Mouse (Mus musculus): ENCODE measurements at regions not wholly inside any gene's neighbourhood (a gene's known extent, or its start where the extent isn't known, plus 50 kb on each side); places are given as distances from the start of the nearest gene placed in this dataset.

- WGBS: 9% methylated on average over 13 of the region's 13 CpGs
- Histone ChIP-seq H3K36me3 (ENCODE audit: insufficient read depth, low read length) (no peaks in the 10 kb centered on the region), H3K9ac (ENCODE audit: low read depth, low read length) (no peak overlapping the region), H3K4me1 (replicated peaks; ENCODE audit: insufficient read depth, low read length) (no peaks in the 10 kb centered on the region), H3K27ac (no peak overlapping the region), H3K4me3 (replicated peaks; ENCODE audit: low read depth, low read length) (no peak overlapping the region), H3K9me3 (replicated peaks; ENCODE audit: low read length) (no peaks in the 10 kb centered on the region), H3K4me2 (ENCODE audit: low read length) (peak overlapping the region; percentile 27), H3K27me3 (ENCODE audit: insufficient read depth, low read length) (no peaks in the 10 kb centered on the region)
- peak; percentile 74 for ATAC-seq (replicated peaks; ENCODE audit: low FRiP score, low read depth)
- no peak for TF ChIP-seq CTCF (IDR thresholded peaks at IDR 0.05; ENCODE audit: low read depth)
- peak; percentile 82 for DNase-seq (ENCODE audit: low spot score)
Observed at GRCm38 (mm10) chr4:153542631-153543031, 60.0 kb upstream of the Ajap1 start.

- ATAC-seq (replicated peaks; ENCODE audit: low FRiP score, low read depth): peak; percentile 54; the same call in 1 of the 2 replicates
- no peak for DNase-seq (ENCODE audit: low spot score)
- Histone ChIP-seq H3K4me1 (replicated peaks; ENCODE audit: insufficient read depth, low read length) (no peaks in the 10 kb centered on the region), H3K9ac (ENCODE audit: low read depth, low read length) (no peak overlapping the region), H3K4me3 (replicated peaks; ENCODE audit: low read depth, low read length) (no peak overlapping the region), H3K27ac (no peak overlapping the region), H3K27me3 (ENCODE audit: insufficient read depth, low read length) (no peaks in the 10 kb centered on the region), H3K36me3 (ENCODE audit: insufficient read depth, low read length) (no peaks in the 10 kb centered on the region), H3K9me3 (replicated peaks; ENCODE audit: low read length) (no peaks in the 10 kb centered on the region), H3K4me2 (ENCODE audit: low read length) (no peak overlapping the region)
- TF ChIP-seq CTCF (IDR thresholded peaks at IDR 0.05; ENCODE audit: low read depth): no peak
- 49% methylated on average over 24 of the region's 24 CpGs for WGBS
Observed at GRCm38 (mm10) chr4:153543900-153544648, 61.5 kb upstream of the Ajap1 start.

- 89% methylated on average over 7 of the region's 7 CpGs for WGBS
- H3K27me3 ChIP-seq (ENCODE audit: insufficient read depth, low read length): no peaks in the 10 kb centered on the region
- H3K4me3 ChIP-seq (replicated peaks; ENCODE audit: low read depth, low read length): no peak overlapping the region
- no peak overlapping the region for H3K9ac ChIP-seq (ENCODE audit: low read depth, low read length)
- H3K4me1 ChIP-seq (replicated peaks; ENCODE audit: insufficient read depth, low read length): no peaks in the 10 kb centered on the region
- no peak for TF ChIP-seq CTCF (IDR thresholded peaks at IDR 0.05; ENCODE audit: low read depth)
- no peak overlapping the region for H3K4me2 ChIP-seq (ENCODE audit: low read length)
- H3K27ac ChIP-seq: no peak overlapping the region
- H3K36me3 ChIP-seq (ENCODE audit: insufficient read depth, low read length): no peaks in the 10 kb centered on the region
- DNase-seq (ENCODE audit: low spot score) (no peak), ATAC-seq (replicated peaks; ENCODE audit: low FRiP score, low read depth) (no peak)
- no peaks in the 10 kb centered on the region for H3K9me3 ChIP-seq (replicated peaks; ENCODE audit: low read length)
Observed at GRCm38 (mm10) chr4:153546709-153547108, 64.1 kb upstream of the Ajap1 start.

- no peaks in the 10 kb centered on the region for H3K9me3 ChIP-seq (replicated peaks; ENCODE audit: low read length)
- H3K27ac ChIP-seq: no peak overlapping the region
- DNase-seq (ENCODE audit: low spot score) (no peak), ATAC-seq (replicated peaks; ENCODE audit: low FRiP score, low read depth) (no peak)
- no peak for TF ChIP-seq CTCF (IDR thresholded peaks at IDR 0.05; ENCODE audit: low read depth)
- H3K9ac ChIP-seq (ENCODE audit: low read depth, low read length): no peak overlapping the region
- H3K4me2 ChIP-seq (ENCODE audit: low read length): no peak overlapping the region
- no peaks in the 10 kb centered on the region for H3K27me3 ChIP-seq (ENCODE audit: insufficient read depth, low read length)
- no peaks in the 10 kb centered on the region for H3K4me1 ChIP-seq (replicated peaks; ENCODE audit: insufficient read depth, low read length)
- no peak overlapping the region for H3K4me3 ChIP-seq (replicated peaks; ENCODE audit: low read depth, low read length)
- H3K36me3 ChIP-seq (ENCODE audit: insufficient read depth, low read length): no peaks in the 10 kb centered on the region
- 86% methylated on average over 5 of the region's 5 CpGs for WGBS
Observed at GRCm38 (mm10) chr4:153547111-153547510, 64.5 kb upstream of the Ajap1 start.

DNA sequence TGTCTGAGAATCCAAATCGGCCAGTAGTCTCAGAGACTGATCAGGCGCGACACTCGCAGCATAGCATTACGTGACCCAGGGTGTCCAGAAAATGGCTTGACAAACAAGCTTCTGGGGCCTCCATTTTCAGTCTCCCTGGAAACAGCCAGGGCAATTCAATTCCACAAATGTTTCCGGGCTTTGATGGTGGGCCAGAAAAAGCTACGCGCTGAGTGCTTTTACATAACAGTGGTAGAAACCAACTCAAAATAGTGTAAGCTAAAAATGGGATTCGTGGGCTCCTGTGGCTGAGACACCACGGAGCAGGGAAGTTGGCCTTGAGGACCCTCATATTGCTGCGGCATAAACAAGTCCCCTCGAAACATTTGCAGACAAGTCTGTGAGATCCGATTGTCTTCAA, 65.3 kb upstream of the Ajap1 start:
- TF ChIP-seq CTCF (IDR thresholded peaks at IDR 0.05; ENCODE audit: low read depth): no peak
- no peak overlapping the region for H3K9ac ChIP-seq (ENCODE audit: low read depth, low read length)
- no peak overlapping the region for H3K4me2 ChIP-seq (ENCODE audit: low read length)
- WGBS: 67% methylated on average over 13 of the region's 13 CpGs
- H3K27ac ChIP-seq: no peak overlapping the region
- no peaks in the 10 kb centered on the region for H3K4me1 ChIP-seq (replicated peaks; ENCODE audit: insufficient read depth, low read length)
- no peaks in the 10 kb centered on the region for H3K27me3 ChIP-seq (ENCODE audit: insufficient read depth, low read length)
- no peaks in the 10 kb centered on the region for H3K9me3 ChIP-seq (replicated peaks; ENCODE audit: low read length)
- DNase-seq (ENCODE audit: low spot score) (no peak), ATAC-seq (replicated peaks; ENCODE audit: low FRiP score, low read depth) (no peak)
- H3K36me3 ChIP-seq (ENCODE audit: insufficient read depth, low read length): no peaks in the 10 kb centered on the region
- no peak overlapping the region for H3K4me3 ChIP-seq (replicated peaks; ENCODE audit: low read depth, low read length)

DNA sequence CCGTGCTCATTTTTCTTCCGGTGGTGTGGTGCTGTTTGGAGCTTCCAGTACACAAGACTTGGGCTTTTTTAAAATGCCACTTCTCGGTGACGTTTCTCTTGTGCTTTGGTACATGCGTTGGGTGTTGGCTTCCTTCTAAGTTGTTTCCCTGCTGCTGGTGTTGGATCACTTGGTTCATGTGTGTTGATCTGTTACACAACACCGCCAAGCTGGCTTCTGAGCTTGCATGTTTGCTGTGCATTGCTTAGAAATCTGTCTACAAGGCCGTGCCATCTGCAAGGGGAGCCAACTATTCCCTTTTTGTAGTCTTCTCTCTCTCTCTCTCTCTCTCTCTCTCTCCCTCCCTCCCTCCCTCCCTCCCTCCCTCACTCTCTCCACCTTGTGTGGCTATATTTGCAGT, 68.7 kb upstream of the Ajap1 start:
- WGBS: 91% methylated on average over 7 of the region's 7 CpGs
- no peak overlapping the region for H3K27ac ChIP-seq
- no peak overlapping the region for H3K4me2 ChIP-seq (ENCODE audit: low read length)
- H3K27me3 ChIP-seq (ENCODE audit: insufficient read depth, low read length): no peaks in the 10 kb centered on the region
- ATAC-seq (replicated peaks; ENCODE audit: low FRiP score, low read depth) (no peak), DNase-seq (ENCODE audit: low spot score) (no peak)
- H3K9me3 ChIP-seq (replicated peaks; ENCODE audit: low read length): no peaks in the 10 kb centered on the region
- no peak overlapping the region for H3K9ac ChIP-seq (ENCODE audit: low read depth, low read length)
- H3K4me3 ChIP-seq (replicated peaks; ENCODE audit: low read depth, low read length): no peak overlapping the region
- no peaks in the 10 kb centered on the region for H3K4me1 ChIP-seq (replicated peaks; ENCODE audit: insufficient read depth, low read length)
- TF ChIP-seq CTCF (IDR thresholded peaks at IDR 0.05; ENCODE audit: low read depth): no peak
- H3K36me3 ChIP-seq (ENCODE audit: insufficient read depth, low read length): no peaks in the 10 kb centered on the region

DNA sequence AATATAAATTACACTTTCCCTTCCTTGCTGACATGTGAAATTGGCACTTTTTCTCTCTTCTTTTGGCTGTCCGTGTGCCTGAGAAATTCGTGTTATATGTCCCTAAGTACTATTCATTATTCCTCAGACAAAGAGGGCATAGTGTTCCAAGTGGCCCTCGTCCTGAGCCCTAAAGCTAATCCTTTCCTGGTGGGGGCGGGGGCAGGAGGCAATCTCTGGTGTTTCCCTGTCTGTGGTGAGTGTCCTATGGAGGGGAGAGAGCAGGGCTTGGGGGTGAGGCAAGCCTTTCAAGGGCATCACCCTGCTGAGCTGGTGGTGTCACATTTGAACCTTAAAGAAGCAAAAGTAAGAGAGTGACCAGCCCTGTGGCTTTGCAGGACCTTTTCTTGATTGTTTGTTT, 69.9 kb upstream of the Ajap1 start:
- H3K4me2 ChIP-seq (ENCODE audit: low read length): no peak overlapping the region
- 52% methylated on average over 4 of the region's 4 CpGs for WGBS
- no peaks in the 10 kb centered on the region for H3K4me1 ChIP-seq (replicated peaks; ENCODE audit: insufficient read depth, low read length)
- H3K9me3 ChIP-seq (replicated peaks; ENCODE audit: low read length): no peaks in the 10 kb centered on the region
- no peaks in the 10 kb centered on the region for H3K27me3 ChIP-seq (ENCODE audit: insufficient read depth, low read length)
- TF ChIP-seq CTCF (IDR thresholded peaks at IDR 0.05; ENCODE audit: low read depth): no peak
- H3K9ac ChIP-seq (ENCODE audit: low read depth, low read length): no peak overlapping the region
- H3K27ac ChIP-seq: no peak overlapping the region
- no peak for ATAC-seq (replicated peaks; ENCODE audit: low FRiP score, low read depth)
- H3K4me3 ChIP-seq (replicated peaks; ENCODE audit: low read depth, low read length): no peak overlapping the region
- no peaks in the 10 kb centered on the region for H3K36me3 ChIP-seq (ENCODE audit: insufficient read depth, low read length)
- no peak for DNase-seq (ENCODE audit: low spot score)
